Mouse (Mus musculus) embryonic fibroblast, embryonic 13.5 days (primary cell): ENCODE results near the gene Acsf2.

Experiments used
- CTCF ChIP-seq: IDR thresholded peaks from 2 replicates; pipeline ENCODE4 v1.5.1; 2011; ENCODE audit warnings: mild to moderate bottlenecking, control low read depth, low read length, moderate library complexity, borderline replicate concordance; ENCODE audit not compliant: insufficient read depth
- POLR2A ChIP-seq: IDR thresholded peaks from 2 replicates; pipeline ENCODE4 v1.6.1; 2011; ENCODE audit warnings: low read depth, mild to moderate bottlenecking, control low read depth, low read length, moderate library complexity

- no peak for TF ChIP-seq CTCF
- TF ChIP-seq POLR2A, result no peak
Measured at GRCm38 (mm10) chr11:94548041-94548784, 53.5 kb downstream of the Acsf2 start.
